Mouse (Mus musculus) stomach, postnatal 0 days (tissue): Measurements from ENCODE around the gene Cog4. TPM values are rescaled to one million over a fixed set of nuclear protein-coding genes. Genes with fewer than 3 reads are reported as not detected.

Experiments
- ATAC-seq: fragments of 200-750 bp; cut with Nextera tagmentation; 2 replicates; pipeline ENCODE4 v1.8.0; 2017; ENCODE audit not compliant: low FRiP score, low TSS enrichment
- DNase-seq: peaks from one replicate; pipeline ENCODE4 v3.0.0-alpha.2; 2016; ENCODE audit warnings: low spot score
- H3K27ac ChIP-seq: fragments of 300-500 bp; sonication (generic); replicated peaks from 2 replicates; pipeline ENCODE4 v1.5.1; 2014; ENCODE audit warnings: mild to moderate bottlenecking, control low read depth
- H3K27me3 ChIP-seq: fragments of 300-500 bp; sonication (generic); 2 replicates; pipeline ENCODE4 v1.6.1; 2014; ENCODE audit warnings: low read length; ENCODE audit not compliant: control insufficient read depth, insufficient read depth
- H3K36me3 ChIP-seq: fragments of 300-500 bp; sonication (generic); 2 replicates; pipeline ENCODE4 v1.6.1; 2014; ENCODE audit warnings: low read length, mixed read lengths; ENCODE audit not compliant: control insufficient read depth, insufficient read depth
- H3K4me1 ChIP-seq: fragments of 300-500 bp; sonication (generic); replicated peaks from 2 replicates; pipeline ENCODE4 v1.6.1; 2014; ENCODE audit warnings: antibody characterized with exemption; ENCODE audit not compliant: control insufficient read depth, insufficient read depth
- H3K4me2 ChIP-seq: fragments of 300-500 bp; sonication (generic); replicated peaks from 2 replicates; pipeline ENCODE4 v1.6.1; 2014; ENCODE audit warnings: low read depth, mild to moderate bottlenecking, control low read depth, moderate library complexity
- H3K4me3 ChIP-seq: fragments of 300-500 bp; sonication (generic); 2 replicates; pipeline ENCODE4 v1.5.1; 2014; ENCODE audit warnings: low read depth, low read length, control low read depth
- H3K9ac ChIP-seq: fragments of 300-500 bp; sonication (generic); 2 replicates; pipeline ENCODE4 v1.6.1; 2014; ENCODE audit warnings: mild to moderate bottlenecking, low read length, control low read depth, mixed read lengths
- H3K9me3 ChIP-seq: fragments of 300-500 bp; sonication (generic); 2 replicates; pipeline ENCODE4 v1.6.1; 2016; ENCODE audit warnings: low read length; ENCODE audit not compliant: control insufficient read depth
- CTCF ChIP-seq: IDR thresholded peaks from 2 replicates; pipeline ENCODE4 v1.5.1; 2016; ENCODE audit warnings: antibody characterized with exemption, low read depth, mild to moderate bottlenecking, moderate library complexity
- EP300 ChIP-seq: optimal IDR thresholded peaks from 2 replicates; pipeline ENCODE3; 2016; ENCODE audit warnings: antibody characterized with exemption
- WGBS: fragments of 180-500 bp; shearing (Covaris S2); extraction: QIAGEN DNeasy Blood & Tissue Kit; methylation state at CpG from one replicate; pipeline ENCODE4 v1.1.7; 2014; 5-methylcytosine and 5-hydroxymethylcytosine counted together
- polyA plus RNA-seq: library from polyadenylated mRNA; unstranded; fragments of >200 nt; fragmentation: Nextera tagmentation; extraction: Ambion mirVana; gene quantifications from 2 replicates; pipeline ENCODE4 v1.2.1, GENCODE M21; 2015

Cog4 gene
- polyA plus RNA-seq, 1 experiment from 2014 or later: 34.1 TPM

- TF ChIP-seq EP300 (no peak), CTCF (0 out of 2 replicates have a peak, but pooled peaks have one; percentile 4)
- Histone ChIP-seq H3K9ac (no peak overlapping the region), H3K4me1 (no peaks in the 10 kb centered on the region), H3K27ac (no peak overlapping the region), H3K27me3 (no peaks in the 10 kb centered on the region), H3K9me3 (no peaks in the 10 kb centered on the region), H3K4me2 (no peak overlapping the region), H3K36me3 (no peaks in the 10 kb centered on the region), H3K4me3 (no peak overlapping the region)
- no peak for ATAC-seq
- DNase-seq: no peak
- 91% methylated on average over 6 of the region's 6 CpGs for WGBS
Measured at GRCm38 (mm10) chr8:110897495-110897894, 51.1 kb downstream of the Cog4 start.

GRCm38 (mm10) chr8:110901056-110901455, 54.7 kb downstream of the Cog4 start:
- H3K36me3 ChIP-seq: no peaks in the 10 kb centered on the region
- TF ChIP-seq EP300: no peak
- TF ChIP-seq CTCF: no peak
- no peaks in the 10 kb centered on the region for H3K4me1 ChIP-seq
- no peaks in the 10 kb centered on the region for H3K9me3 ChIP-seq
- DNase-seq (peak; percentile 61), ATAC-seq (peak; percentile 88)
- H3K27ac ChIP-seq: no peak overlapping the region
- no peak overlapping the region; the same call in 1 of the 2 replicates for H3K4me2 ChIP-seq
- WGBS: 49% methylated on average over 3 of the region's 3 CpGs
- H3K9ac ChIP-seq: no peak overlapping the region
- no peak overlapping the region for H3K4me3 ChIP-seq
- H3K27me3 ChIP-seq: no peaks in the 10 kb centered on the region

GRCm38 (mm10) chr8:110901839-110902578, 55.6 kb downstream of the Cog4 start, which contains the start of gene Fuk:
Fuk (minus strand) TSS chr8:110902488.
- Histone ChIP-seq H3K4me2 (peak within 1 kb of the TSS; percentile 84), H3K4me1 (no peaks in the 10 kb centered on the region), H3K9ac (peak within 1 kb of the TSS; percentile 71), H3K9me3 (no peaks in the 10 kb centered on the region), H3K27ac (no peak within 1 kb of the TSS), H3K4me3 (peak within 1 kb of the TSS; percentile 66), H3K27me3 (no peaks in the 10 kb centered on the region), H3K36me3 (no peaks in the 10 kb centered on the region)
- 3% methylated on average over 30 of the region's 30 CpGs for WGBS
- no peak for TF ChIP-seq CTCF
- TF ChIP-seq EP300: no peak
- ATAC-seq: peak; percentile 90
- peak; percentile 87 for DNase-seq

- H3K9ac ChIP-seq: no peak overlapping the region
Measured at GRCm38 (mm10) chr8:110902579-110902965, 56.2 kb downstream of the Cog4 start.

GRCm38 (mm10) chr8:110905404-110905803, 59.0 kb downstream of the Cog4 start:
- Histone ChIP-seq H3K4me3 (no peak overlapping the region), H3K4me2 (no peak overlapping the region), H3K27me3 (no peaks in the 10 kb centered on the region), H3K27ac (no peak overlapping the region), H3K9ac (no peak overlapping the region), H3K4me1 (no peaks in the 10 kb centered on the region), H3K36me3 (no peaks in the 10 kb centered on the region), H3K9me3 (no peaks in the 10 kb centered on the region)
- no peak for ATAC-seq
- TF ChIP-seq EP300: no peak
- no peak for TF ChIP-seq CTCF
- no peak for DNase-seq
- WGBS: 86% methylated on average over 6 of the region's 6 CpGs

More at GRCm38 (mm10) chr8:110902579-110902965, 56.2 kb downstream of the Cog4 start:
- ATAC-seq (no peak), DNase-seq (no peak)
- no peaks in the 10 kb centered on the region for H3K4me1 ChIP-seq
- WGBS: 50% methylated on average over 2 of the region's 2 CpGs
- no peak overlapping the region for H3K27ac ChIP-seq
- peak overlapping the region; percentile 66 for H3K4me3 ChIP-seq
- H3K27me3 ChIP-seq: no peaks in the 10 kb centered on the region
- H3K36me3 ChIP-seq: no peaks in the 10 kb centered on the region
- H3K9me3 ChIP-seq: no peaks in the 10 kb centered on the region
- H3K4me2 ChIP-seq: peak overlapping the region; percentile 84
- no peak for TF ChIP-seq EP300
- no peak for TF ChIP-seq CTCF

- Histone ChIP-seq H3K9ac (no peak overlapping the region), H3K4me3 (no peak overlapping the region), H3K9me3 (no peaks in the 10 kb centered on the region), H3K4me2 (no peak overlapping the region), H3K27me3 (no peaks in the 10 kb centered on the region), H3K4me1 (no peaks in the 10 kb centered on the region), H3K27ac (no peak overlapping the region), H3K36me3 (no peaks in the 10 kb centered on the region)
- TF ChIP-seq EP300 (no peak), CTCF (no peak)
- ATAC-seq: no peak
- DNase-seq: no peak
- 97% methylated on average over 1 of the region's 1 CpGs for WGBS
Measured at GRCm38 (mm10) chr8:110906682-110907081, 60.3 kb downstream of the Cog4 start.
